Mouse (Mus musculus) lung, postnatal 0 days (tissue): ENCODE measurements around the gene Srp68.

Source experiments
- CTCF ChIP-seq: IDR thresholded peaks from 2 replicates; pipeline ENCODE4 v1.5.1; 2016; ENCODE audit warnings: antibody characterized with exemption, mild to moderate bottlenecking
- EP300 ChIP-seq: IDR thresholded peaks from 2 replicates; pipeline ENCODE4 v1.6.1; 2016; ENCODE audit warnings: antibody characterized with exemption, mild to moderate bottlenecking, control low read depth

DNA sequence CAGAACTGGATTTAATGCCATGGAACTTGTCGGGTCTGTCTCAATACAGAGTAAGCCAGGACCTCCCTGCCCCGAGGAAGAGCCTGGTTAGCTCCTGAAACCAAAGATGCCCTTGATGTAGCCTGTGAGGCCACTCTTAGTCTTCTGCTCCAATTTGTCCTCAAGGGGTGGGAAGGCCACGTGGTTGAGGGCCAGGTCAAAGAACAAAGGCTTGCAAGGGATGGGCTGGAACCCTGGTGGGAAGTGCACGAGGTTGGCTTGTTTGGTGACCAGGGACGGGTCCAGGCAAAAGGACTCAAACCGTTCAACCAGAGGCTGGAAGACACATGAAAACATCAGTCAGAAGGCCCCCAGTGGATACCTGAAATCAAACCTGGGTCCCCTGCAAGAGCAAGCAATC lies 28.4 kb downstream of the Srp68 start:
- TF ChIP-seq CTCF (no peak), EP300 (no peak)
